Mouse (Mus musculus): ENCODE data around the gene Zbtb11.
"Not testable (repeated sequence)": the region's sequence is repeated elsewhere in the genome, so short reads cannot be mapped to it uniquely, and the experiment has no call there.

Zbtb11 gene

GRCm38 (mm10) chr16:55973431-55974255 lies at the start of gene Zbtb11:
TSS of gene Zbtb11 (plus strand) at chr16:55973883.
- peak; percentile 96 to 98 for DNase-seq (ENCODE audit: low spot score in 2 of 2)

GRCm38 (mm10) chr16:55924010-55924409 lies 49.7 kb upstream of the Zbtb11 start:
- DNase-seq (ENCODE audit: low spot score in 2 of 2) = no peak

- peak; percentile 3 to 5 for DNase-seq (ENCODE audit: low spot score in 2 of 2)
These were observed 39.9 kb upstream of the Zbtb11 start for GRCm38 (mm10) chr16:55933681-55934343.

GRCm38 (mm10) chr16:55934453-55935037 lies 39.1 kb upstream of the Zbtb11 start, which contains the start of gene Cep97:
TSS of gene Cep97 (minus strand) at chr16:55934855.
- peak; percentile 95 to 96 for DNase-seq (ENCODE audit: low spot score in 2 of 2)

- no peak for DNase-seq (ENCODE audit: low spot score in 2 of 2)
These were observed 34.9 kb upstream of the Zbtb11 start for GRCm38 (mm10) chr16:55938761-55939160.

GRCm38 (mm10) chr16:55939703-55940102 lies 34.0 kb upstream of the Zbtb11 start:
- DNase-seq (ENCODE audit: low spot score in 2 of 2) = no peak

- no peak for DNase-seq (ENCODE audit: low spot score in 2 of 2)
These were observed 32.9 kb upstream of the Zbtb11 start for GRCm38 (mm10) chr16:55940781-55941180.

GRCm38 (mm10) chr16:55947266-55947665 lies 26.4 kb upstream of the Zbtb11 start:
- DNase-seq (ENCODE audit: low spot score in 2 of 2) = no peak

GRCm38 (mm10) chr16:55947876-55948410 lies 25.7 kb upstream of the Zbtb11 start:
- DNase-seq (ENCODE audit: low spot score in 2 of 2) = not testable (repeated sequence)

- DNase-seq (ENCODE audit: low spot score in 2 of 2) = no peak
These were observed 24.7 kb upstream of the Zbtb11 start for GRCm38 (mm10) chr16:55948963-55949362.

- no peak for DNase-seq (ENCODE audit: low spot score in 2 of 2)
These were observed 23.2 kb upstream of the Zbtb11 start for GRCm38 (mm10) chr16:55950462-55950861.

- DNase-seq (ENCODE audit: low spot score in 2 of 2) = peak; percentile 40 to 79
These were observed 22.6 kb upstream of the Zbtb11 start for GRCm38 (mm10) chr16:55950946-55951678.

- no peak for DNase-seq (ENCODE audit: low spot score in 2 of 2)
These were observed 21.9 kb upstream of the Zbtb11 start for GRCm38 (mm10) chr16:55951679-55952327.

GRCm38 (mm10) chr16:55952771-55953170 lies 20.9 kb upstream of the Zbtb11 start:
- DNase-seq (ENCODE audit: low spot score in 2 of 2) = no peak

GRCm38 (mm10) chr16:55954196-55954595 lies 19.5 kb upstream of the Zbtb11 start:
- not testable (repeated sequence) for DNase-seq (ENCODE audit: low spot score in 2 of 2)

GRCm38 (mm10) chr16:55963068-55963467 lies 10.6 kb upstream of the Zbtb11 start:
- not testable (repeated sequence) for DNase-seq (ENCODE audit: low spot score in 2 of 2)

- no peak for DNase-seq (ENCODE audit: low spot score in 2 of 2)
These were observed 9.3 kb upstream of the Zbtb11 start for GRCm38 (mm10) chr16:55964126-55964949.

- peak; percentile 94 to 95 for DNase-seq (ENCODE audit: low spot score in 2 of 2)
These were observed 7.3 kb upstream of the Zbtb11 start, which contains the start of gene Rpl24 for GRCm38 (mm10) chr16:55966212-55966871. TSS of gene Rpl24 (plus strand) at chr16:55966275.

GRCm38 (mm10) chr16:55967221-55967620 lies 6.5 kb upstream of the Zbtb11 start:
- DNase-seq (ENCODE audit: low spot score in 2 of 2) = no peak

All from heart, adult 9 months (tissue).